ENCODE assay signal across 22 mouse cellular contexts in the genomic region with DNA sequence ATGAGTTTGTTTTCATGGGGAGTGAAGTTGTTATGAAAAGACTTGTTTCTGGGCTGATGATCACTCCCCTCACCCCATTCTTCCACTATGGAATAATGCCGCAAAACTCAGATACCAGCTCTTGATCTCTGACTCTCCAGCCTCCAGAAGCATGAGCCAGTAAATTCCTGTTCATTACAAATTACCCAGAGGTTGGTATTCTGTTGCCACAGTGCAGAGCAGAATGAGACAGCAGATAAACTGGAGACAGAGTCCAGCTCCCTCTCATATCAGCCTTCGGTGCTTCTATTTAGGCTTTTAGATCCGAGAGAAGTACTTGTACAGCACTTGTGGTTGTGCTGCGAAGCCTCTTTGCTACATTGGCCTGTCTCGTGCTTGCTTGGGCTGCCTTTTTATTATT. TPM values are rescaled to one million over a fixed set of nuclear protein-coding genes. Genes with fewer than 3 reads are reported as not detected.
A peak's percentile ranks its signal among the peaks of the same experiment; 100 is the strongest.
DNase-seq lines count a peak whose midpoint lies in the region; ATAC-seq and TF ChIP-seq lines count a peak whose summit lies in the region.
"Had no signal": no experiment of that assay in that cellular context is flagged by ENCODE, and none has a peak within 500 bp of the region (broad histone marks: within the 10 kb centered on the region; RNA-seq: fewer than 3 reads in every experiment).

No protein-coding gene starts in this region.

- H3K4me2 ChIP-seq in heart, embryonic 13.5 days, result 0 out of 2 replicates have a peak overlapping the region, but pooled peaks have one; percentile 6
- no peak overlapping the region for H3K4me2 ChIP-seq in intestine, embryonic 14.5 days (ENCODE audit: low read length)
- no peak overlapping the region for H3K4me2 ChIP-seq in intestine, postnatal 0 days (replicated peaks; ENCODE audit: low read depth)
- no peak overlapping the region for H3K4me2 ChIP-seq in kidney, embryonic 16.5 days (replicated peaks; ENCODE audit: low read depth, low read length)
- H3K4me2 ChIP-seq: embryonic facial prominence, embryonic 13.5 days; forebrain, embryonic 12.5 days; hindbrain, embryonic 12.5 days had no signal

- peaks cover 14% of the 10 kb centered on the region for H3K4me1 ChIP-seq in heart, embryonic 13.5 days
- H3K4me1 ChIP-seq in heart, embryonic 10.5 days, result peaks cover 5% of the 10 kb centered on the region; the same call in 1 of the 2 replicates
- H3K4me1 ChIP-seq in intestine, embryonic 14.5 days (replicated peaks; ENCODE audit: control insufficient read depth, insufficient read depth, low read length), result 0 out of 2 replicates have a peak, but pooled peaks cover 2% of the 10 kb centered on the region
- H3K4me1 ChIP-seq in intestine, postnatal 0 days (replicated peaks; ENCODE audit: control insufficient read depth, insufficient read depth, low read length), result no peaks in the 10 kb centered on the region
- H3K4me1 ChIP-seq in kidney, embryonic 16.5 days (ENCODE audit: insufficient read depth, low read length), result no peaks in the 10 kb centered on the region
- H3K4me1 ChIP-seq: embryonic facial prominence, embryonic 13.5 days; forebrain, embryonic 12.5 days; hindbrain, embryonic 12.5 days had no signal

- TF ChIP-seq CTCF in intestine, postnatal 0 days (IDR thresholded peaks at IDR 0.05; ENCODE audit: low read depth), result no peak

- no peak overlapping the region for H3K9ac ChIP-seq in heart, embryonic 13.5 days
- no peak overlapping the region for H3K9ac ChIP-seq in intestine, embryonic 14.5 days (ENCODE audit: low read length)
- no peak overlapping the region for H3K9ac ChIP-seq in intestine, postnatal 0 days (ENCODE audit: low read depth, low read length)
- no peak overlapping the region for H3K9ac ChIP-seq in kidney, embryonic 16.5 days (replicated peaks; ENCODE audit: low read length)
- H3K9ac ChIP-seq: embryonic facial prominence, embryonic 13.5 days; forebrain, embryonic 12.5 days; hindbrain, embryonic 12.5 days had no signal

- H3K27ac ChIP-seq in heart, embryonic 13.5 days (replicated peaks), result no peak overlapping the region
- H3K27ac ChIP-seq in heart, embryonic 10.5 days, result no peak overlapping the region
- H3K27ac ChIP-seq in intestine, embryonic 14.5 days (ENCODE audit: low read depth), result no peak overlapping the region
- no peak overlapping the region for H3K27ac ChIP-seq in intestine, postnatal 0 days (ENCODE audit: low read depth, low read length)
- no peak overlapping the region for H3K27ac ChIP-seq in kidney, embryonic 16.5 days (ENCODE audit: low read length)
- H3K27ac ChIP-seq: embryonic facial prominence, embryonic 13.5 days; forebrain, embryonic 12.5 days; hindbrain, embryonic 12.5 days had no signal

- H3K9me3 ChIP-seq in heart, embryonic 13.5 days, result no peaks in the 10 kb centered on the region
- H3K9me3 ChIP-seq in heart, embryonic 10.5 days, result no peaks in the 10 kb centered on the region
- no peaks in the 10 kb centered on the region for H3K9me3 ChIP-seq in intestine, embryonic 14.5 days (ENCODE audit: control insufficient read depth, low read length)
- H3K9me3 ChIP-seq in intestine, postnatal 0 days (ENCODE audit: control insufficient read depth), result no peaks in the 10 kb centered on the region
- H3K9me3 ChIP-seq in kidney, embryonic 16.5 days (ENCODE audit: low read length), result no peaks in the 10 kb centered on the region
- H3K9me3 ChIP-seq: embryonic facial prominence, embryonic 13.5 days; forebrain, embryonic 12.5 days; hindbrain, embryonic 12.5 days had no signal

- H3K4me3 ChIP-seq in heart, embryonic 13.5 days, result no peak overlapping the region
- no peak overlapping the region for H3K4me3 ChIP-seq in heart, embryonic 10.5 days
- no peak overlapping the region for H3K4me3 ChIP-seq in intestine, embryonic 14.5 days (ENCODE audit: low read depth, low read length)
- H3K4me3 ChIP-seq in intestine, postnatal 0 days (ENCODE audit: low read depth, low read length), result no peak overlapping the region
- no peak overlapping the region for H3K4me3 ChIP-seq in kidney, embryonic 16.5 days (ENCODE audit: low read length)
- H3K4me3 ChIP-seq: embryonic facial prominence, embryonic 13.5 days; forebrain, embryonic 12.5 days; hindbrain, embryonic 12.5 days had no signal

- ATAC-seq in heart, embryonic 13.5 days (ENCODE audit: extremely low read depth, insufficient number of reproducible peaks, low FRiP score, low TSS enrichment), result no peak
- ATAC-seq in intestine, embryonic 14.5 days (replicated peaks; ENCODE audit: low FRiP score, low TSS enrichment, low read depth), result no peak
- ATAC-seq in intestine, postnatal 0 days, result no peak
- no peak for ATAC-seq in kidney, embryonic 16.5 days (ENCODE audit: low FRiP score, low TSS enrichment)
- ATAC-seq: forebrain, embryonic 16.5 days; hindbrain, embryonic 16.5 days; inflammation-experienced regulatory T-cells, adult 6 months had no signal

- DNase-seq in heart, embryonic 10.5 days (ENCODE audit: low spot score), result no peak
- DNase-seq in intestine, embryonic 14.5 days (ENCODE audit: low spot score), result peak; percentile 42
- peak; percentile 68 for DNase-seq in kidney, adult 9 months
- DNase-seq in Muller cell, postnatal 12 days (ENCODE audit: inconsistent ontology term), result peak; percentile 69
- DNase-seq: adrenal gland, adult 2 months; adrenal gland, postnatal 25 days; cerebellum, adult 18-20 months; cerebellum, adult 9-11 months; cerebellum, postnatal 36 days; gastrocnemius, postnatal 10 days; heart, postnatal 4 days had no signal

- no peaks in the 10 kb centered on the region for H3K36me3 ChIP-seq in heart, embryonic 13.5 days
- no peaks in the 10 kb centered on the region for H3K36me3 ChIP-seq in heart, embryonic 10.5 days
- no peaks in the 10 kb centered on the region for H3K36me3 ChIP-seq in intestine, embryonic 14.5 days (ENCODE audit: control insufficient read depth, insufficient read depth, low read length)
- no peaks in the 10 kb centered on the region for H3K36me3 ChIP-seq in intestine, postnatal 0 days (ENCODE audit: control insufficient read depth, insufficient read depth)
- no peaks in the 10 kb centered on the region for H3K36me3 ChIP-seq in kidney, embryonic 16.5 days (ENCODE audit: insufficient read depth, low read length)
- H3K36me3 ChIP-seq: embryonic facial prominence, embryonic 13.5 days; forebrain, embryonic 12.5 days; hindbrain, embryonic 12.5 days had no signal

- WGBS in heart, embryonic 13.5 days, result 27% methylated on average over 5 of the region's 5 CpGs
- 34% methylated on average over 5 of the region's 5 CpGs for WGBS in heart, embryonic 10.5 days
- WGBS in intestine, embryonic 14.5 days, result 66% methylated on average over 5 of the region's 5 CpGs
- WGBS in intestine, postnatal 0 days, result 66% methylated on average over 5 of the region's 5 CpGs
- 82% methylated on average over 5 of the region's 5 CpGs for WGBS in kidney, embryonic 16.5 days

- H3K27me3 ChIP-seq in heart, embryonic 13.5 days (replicated peaks), result peaks cover 9% of the 10 kb centered on the region; the same call in 1 of the 2 replicates
- H3K27me3 ChIP-seq in heart, embryonic 10.5 days (ENCODE audit: insufficient read depth, poor library complexity, severe bottlenecking), result no peaks in the 10 kb centered on the region
- no peaks in the 10 kb centered on the region for H3K27me3 ChIP-seq in intestine, embryonic 14.5 days (replicated peaks; ENCODE audit: control insufficient read depth, insufficient read depth, low read length)
- H3K27me3 ChIP-seq in intestine, postnatal 0 days (replicated peaks; ENCODE audit: control insufficient read depth, insufficient read depth, low read length), result no peaks in the 10 kb centered on the region
- H3K27me3 ChIP-seq in kidney, embryonic 16.5 days (ENCODE audit: insufficient read depth, low read length), result no peaks in the 10 kb centered on the region
- H3K27me3 ChIP-seq: CH12.LX; embryonic facial prominence, embryonic 13.5 days; forebrain, embryonic 12.5 days; hindbrain, embryonic 12.5 days had no signal

RNA-seq across cellular contexts. Expression of a gene that starts 18.5 kb away (rescaled TPM):
- polyA plus RNA-seq in heart, embryonic 13.5 days (2015; fragmentation: Nextera tagmentation; extraction: Ambion mirVana), result 3.0 and 3.3 TPM in 2 replicates
- 0.09 and 0.28 TPM in 2 replicates for polyA plus RNA-seq in heart, embryonic 10.5 days (2016; fragmentation: Nextera tagmentation; extraction: Ambion mirVana)
- polyA plus RNA-seq in intestine, embryonic 14.5 days (2014; fragmentation: Nextera tagmentation; extraction: Ambion mirVana), result 13.2 and 27.2 TPM in 2 replicates
- 2.3 and 2.4 TPM in 2 replicates for polyA plus RNA-seq in intestine, postnatal 0 days (2015; fragmentation: Nextera tagmentation; extraction: Ambion mirVana)
- 6.3 and 8.4 TPM in 2 replicates for polyA plus RNA-seq in kidney, embryonic 16.5 days (2015; fragmentation: Nextera tagmentation; extraction: Ambion mirVana)
- polyA plus RNA-seq: frontal cortex, adult 2 months; inflammation-experienced regulatory T-cells, adult 6 months had no signal
